Mouse (Mus musculus) liver, embryonic 14.5 days (tissue): Measurements from ENCODE around the gene Gosr1.

Source experiments
- CTCF ChIP-seq: IDR thresholded peaks from 2 replicates; pipeline ENCODE4 v1.5.1; 2016; ENCODE audit warnings: antibody characterized with exemption, low read depth, control low read depth
- EP300 ChIP-seq: IDR thresholded peaks from 2 replicates; pipeline ENCODE4 v1.6.1; 2016; ENCODE audit warnings: antibody characterized with exemption, low read depth

DNA sequence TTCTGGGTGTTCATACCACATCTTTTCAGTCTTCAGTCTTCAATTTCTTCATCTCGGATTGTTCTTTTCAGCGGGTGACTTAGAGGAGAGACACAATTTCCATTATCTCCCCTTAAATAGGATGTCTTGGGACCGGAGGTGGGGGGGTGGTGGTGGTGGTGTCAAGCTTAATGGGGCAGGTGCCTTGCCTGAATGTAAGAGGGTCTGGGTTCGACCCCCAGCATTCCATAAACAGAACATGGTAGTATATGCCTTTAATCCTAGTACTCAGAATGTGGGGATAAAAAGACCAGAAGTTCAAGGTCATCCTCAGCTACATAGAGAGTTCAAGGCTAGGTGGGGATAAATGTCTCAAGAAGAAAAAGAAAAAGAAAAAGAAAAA is 353 bp upstream of the Gosr1 start:
- TF ChIP-seq CTCF (no peak), EP300 (no peak)
